Mouse (Mus musculus): ENCODE measurements around the gene Nlgn3. TPM values are rescaled to one million over a fixed set of nuclear protein-coding genes. Genes with fewer than 3 reads are reported as not detected.
"Not testable (repeated sequence)": the region's sequence is repeated elsewhere in the genome, so short reads cannot be mapped to it uniquely, and the experiment has no call there.

Gene Nlgn3
- polyA plus RNA-seq, 1 experiment from 2014 or later, result 6.8 TPM

DNA sequence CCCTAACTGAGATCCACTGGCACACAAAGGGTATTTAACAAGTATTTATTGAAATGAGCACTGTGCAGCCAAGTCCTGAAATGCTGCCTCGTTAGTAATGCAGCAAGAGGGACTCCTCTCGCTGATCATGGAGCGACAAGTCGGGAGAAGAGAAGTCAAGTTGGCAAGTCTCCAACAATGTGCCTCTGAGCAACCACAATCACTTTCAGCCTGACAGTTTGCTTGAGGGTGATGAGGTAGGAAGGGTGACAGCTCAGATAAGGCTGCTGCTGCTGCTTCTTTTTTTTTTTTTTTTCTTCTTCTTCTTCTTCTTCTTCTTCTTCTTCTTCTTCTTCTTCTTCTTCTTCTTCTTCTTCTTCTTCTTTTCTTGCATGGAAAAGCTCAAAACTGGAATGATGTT lies 52.2 kb downstream of the Nlgn3 start:
- Histone ChIP-seq H3K27me3 (ENCODE audit: insufficient read depth, low read length) (no peaks in the 10 kb centered on the region), H3K9ac (replicated peaks; ENCODE audit: low read length) (no peak overlapping the region), H3K9me3 (ENCODE audit: low read length) (no peaks in the 10 kb centered on the region), H3K36me3 (ENCODE audit: insufficient read depth, low read length) (no peaks in the 10 kb centered on the region), H3K4me3 (ENCODE audit: low read length) (no peak overlapping the region), H3K4me1 (ENCODE audit: insufficient read depth, low read length) (no peaks in the 10 kb centered on the region), H3K4me2 (replicated peaks; ENCODE audit: low read depth, low read length) (no peak overlapping the region), H3K27ac (ENCODE audit: low read length) (no peak overlapping the region)
- no peak for ATAC-seq (ENCODE audit: low FRiP score, low TSS enrichment)
- 57% methylated on average over 4 of the region's 4 CpGs for WGBS

GRCm38 (mm10) chrX:101358902-101359301 lies 59.9 kb downstream of the Nlgn3 start:
- WGBS, result 79% methylated on average over 4 of the region's 4 CpGs
- not testable (repeated sequence) for H3K4me3 ChIP-seq (ENCODE audit: low read length); H3K9ac ChIP-seq (replicated peaks; ENCODE audit: low read length); ATAC-seq (ENCODE audit: low FRiP score, low TSS enrichment); H3K36me3 ChIP-seq (ENCODE audit: insufficient read depth, low read length); H3K27ac ChIP-seq (ENCODE audit: low read length); H3K4me2 ChIP-seq (replicated peaks; ENCODE audit: low read depth, low read length); H3K27me3 ChIP-seq (ENCODE audit: insufficient read depth, low read length); H3K4me1 ChIP-seq (ENCODE audit: insufficient read depth, low read length); H3K9me3 ChIP-seq (ENCODE audit: low read length)

DNA sequence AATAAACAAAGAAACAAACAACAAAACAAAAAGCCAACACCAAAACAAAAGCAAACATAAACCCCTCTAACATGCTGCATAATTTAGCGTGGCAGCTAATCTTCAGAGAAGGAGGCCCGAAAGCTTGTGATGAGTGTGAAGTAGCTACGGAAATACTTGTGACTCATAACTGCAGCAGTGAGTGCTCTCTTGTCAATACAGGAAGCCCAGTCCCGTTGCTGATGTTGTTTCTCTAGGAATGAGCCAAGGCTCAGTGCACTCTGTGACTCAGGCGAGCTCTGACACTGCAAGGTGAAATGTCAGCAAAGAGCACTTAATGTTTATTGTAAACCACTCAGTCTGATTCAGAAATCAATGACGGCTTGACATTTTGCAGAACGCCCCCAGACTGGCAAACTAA lies 70.0 kb downstream of the Nlgn3 start:
- peaks cover 5% of the 10 kb centered on the region; the same call in 1 of the 2 replicates for H3K4me1 ChIP-seq (ENCODE audit: insufficient read depth, low read length)
- H3K9ac ChIP-seq (replicated peaks; ENCODE audit: low read length), result no peak overlapping the region
- H3K36me3 ChIP-seq (ENCODE audit: insufficient read depth, low read length), result no peaks in the 10 kb centered on the region
- H3K9me3 ChIP-seq (ENCODE audit: low read length), result no peaks in the 10 kb centered on the region
- H3K27me3 ChIP-seq (ENCODE audit: insufficient read depth, low read length), result peaks cover 11% of the 10 kb centered on the region; the same call in 1 of the 2 replicates
- no peak for ATAC-seq (ENCODE audit: low FRiP score, low TSS enrichment)
- no peak overlapping the region for H3K4me3 ChIP-seq (ENCODE audit: low read length)
- H3K27ac ChIP-seq (ENCODE audit: low read length), result no peak overlapping the region
- H3K4me2 ChIP-seq (replicated peaks; ENCODE audit: low read depth, low read length), result no peak overlapping the region
- 69% methylated on average over 7 of the region's 7 CpGs for WGBS

DNA sequence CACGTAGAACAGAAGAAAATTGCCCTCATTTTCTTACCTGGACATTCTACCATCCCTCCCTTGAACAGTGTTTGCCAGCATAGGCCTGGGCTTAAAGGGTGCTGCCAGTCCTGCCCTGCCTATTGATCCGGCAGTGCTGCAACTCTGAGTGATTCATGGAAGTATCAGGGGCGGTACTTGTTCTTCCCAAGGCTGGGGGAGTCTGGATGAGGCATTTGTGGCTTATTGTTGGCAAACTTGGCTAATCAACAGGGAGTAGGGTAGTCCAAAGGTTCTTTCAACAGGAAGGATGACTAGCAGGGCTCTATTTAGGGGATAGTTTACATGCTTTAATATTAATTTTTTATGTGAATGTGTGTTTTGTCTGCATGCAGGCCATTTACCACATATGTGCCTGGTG lies 71.6 kb downstream of the Nlgn3 start:
- no peaks in the 10 kb centered on the region for H3K36me3 ChIP-seq (ENCODE audit: insufficient read depth, low read length)
- ATAC-seq (ENCODE audit: low FRiP score, low TSS enrichment), result no peak
- 62% methylated on average over 3 of the region's 3 CpGs for WGBS

GRCm38 (mm10) chrX:101372946-101373345 lies 74.0 kb downstream of the Nlgn3 start:
- Histone ChIP-seq H3K27me3 (ENCODE audit: insufficient read depth, low read length) (peaks cover 18% of the 10 kb centered on the region; the same call in 1 of the 2 replicates), H3K9ac (replicated peaks; ENCODE audit: low read length) (no peak overlapping the region), H3K4me2 (replicated peaks; ENCODE audit: low read depth, low read length) (no peak overlapping the region), H3K9me3 (ENCODE audit: low read length) (no peaks in the 10 kb centered on the region), H3K4me3 (ENCODE audit: low read length) (no peak overlapping the region), H3K27ac (ENCODE audit: low read length) (no peak overlapping the region), H3K4me1 (ENCODE audit: insufficient read depth, low read length) (peaks cover 5% of the 10 kb centered on the region; the same call in 1 of the 2 replicates), H3K36me3 (ENCODE audit: insufficient read depth, low read length) (no peaks in the 10 kb centered on the region)
- WGBS, result 60% methylated on average over 5 of the region's 5 CpGs
- no peak for ATAC-seq (ENCODE audit: low FRiP score, low TSS enrichment)

More for the DNA sequence above, 71.6 kb downstream of the Nlgn3 start:
- H3K4me2 ChIP-seq (replicated peaks; ENCODE audit: low read depth, low read length), result no peak overlapping the region
- peaks cover 16% of the 10 kb centered on the region; the same call in 1 of the 2 replicates for H3K27me3 ChIP-seq (ENCODE audit: insufficient read depth, low read length)
- peaks cover 5% of the 10 kb centered on the region; the same call in 1 of the 2 replicates for H3K4me1 ChIP-seq (ENCODE audit: insufficient read depth, low read length)
- H3K27ac ChIP-seq (ENCODE audit: low read length), result no peak overlapping the region
- no peaks in the 10 kb centered on the region for H3K9me3 ChIP-seq (ENCODE audit: low read length)
- no peak overlapping the region for H3K9ac ChIP-seq (replicated peaks; ENCODE audit: low read length)
- H3K4me3 ChIP-seq (ENCODE audit: low read length), result no peak overlapping the region

Other genes with a start within 250 kb of the Nlgn3 start
- not detected in 2 replicates for gene Tex11, start 239.5 kb upstream of the Nlgn3 start, polyA plus RNA-seq (2015; fragmentation: Nextera tagmentation; extraction: Ambion mirVana)
- gene Slc7a3, start 213.1 kb upstream of the Nlgn3 start, polyA plus RNA-seq (2015; fragmentation: Nextera tagmentation; extraction: Ambion mirVana), result 2.2 and 2.6 TPM in 2 replicates
- gene Snx12, start 76.6 kb upstream of the Nlgn3 start, polyA plus RNA-seq (2015; fragmentation: Nextera tagmentation; extraction: Ambion mirVana), result 53.7 and 55.4 TPM in 2 replicates
- 3.3 and 3.9 TPM in 2 replicates for gene Foxo4, start 44.6 kb upstream of the Nlgn3 start, polyA plus RNA-seq (2015; fragmentation: Nextera tagmentation; extraction: Ambion mirVana)
- not detected in 2 replicates for gene Gm614, start 35.2 kb upstream of the Nlgn3 start, polyA plus RNA-seq (2015; fragmentation: Nextera tagmentation; extraction: Ambion mirVana)
- gene Il2rg, start 30.9 kb upstream of the Nlgn3 start, polyA plus RNA-seq (2015; fragmentation: Nextera tagmentation; extraction: Ambion mirVana), result 26.0 and 26.5 TPM in 2 replicates
- not detected in 2 replicates for gene Gm20489, start 30.1 kb upstream of the Nlgn3 start, polyA plus RNA-seq (2015; fragmentation: Nextera tagmentation; extraction: Ambion mirVana)
- gene Med12, start 25.1 kb upstream of the Nlgn3 start, polyA plus RNA-seq (2015; fragmentation: Nextera tagmentation; extraction: Ambion mirVana), result 40.8 and 42.3 TPM in 2 replicates
- gene Gjb1, start 77.2 kb downstream of the Nlgn3 start, polyA plus RNA-seq (2015; fragmentation: Nextera tagmentation; extraction: Ambion mirVana), result 33.6 and 40.6 TPM in 2 replicates
- gene Zmym3, start 121.7 kb downstream of the Nlgn3 start, polyA plus RNA-seq (2015; fragmentation: Nextera tagmentation; extraction: Ambion mirVana), result 30.9 and 31.6 TPM in 2 replicates
- gene Nono, start 130.2 kb downstream of the Nlgn3 start, polyA plus RNA-seq (2015; fragmentation: Nextera tagmentation; extraction: Ambion mirVana), result 457 and 479 TPM in 2 replicates
- 4.0 and 4.8 TPM in 2 replicates for gene Itgb1bp2, start 149.9 kb downstream of the Nlgn3 start, polyA plus RNA-seq (2015; fragmentation: Nextera tagmentation; extraction: Ambion mirVana)
- gene Taf1, start 233.6 kb downstream of the Nlgn3 start, polyA plus RNA-seq (2015; fragmentation: Nextera tagmentation; extraction: Ambion mirVana), result 14.2 and 14.3 TPM in 2 replicates